Mouse (Mus musculus) ES-E14 (cell line): ENCODE data around the gene Cfap157. TPM values are rescaled to one million over a fixed set of nuclear protein-coding genes. Genes with fewer than 3 reads are reported as not detected.

Experiments
- DNase-seq: peaks from one replicate; pipeline ENCODE4 v3.0.0-alpha.2; 2013; ENCODE audit warnings: low read depth, low spot score
- H3K27ac ChIP-seq: 2 replicates; pipeline ENCODE4 v1.5.1; 2012; ENCODE audit warnings: low read depth, mild to moderate bottlenecking, low read length, moderate library complexity, mixed read lengths; ENCODE audit not compliant: poor library complexity, insufficient read depth, severe bottlenecking
- H3K36me3 ChIP-seq: 2 replicates; pipeline ENCODE4 v1.6.1; 2012; ENCODE audit warnings: mild to moderate bottlenecking, low read length, moderate library complexity, mixed read lengths; ENCODE audit not compliant: control insufficient read depth, poor library complexity, insufficient read depth, severe bottlenecking
- H3K4me1 ChIP-seq, 2 experiments: fragments of 150-350 bp in 1 of 2; sonication (generic) in 1 of 2; 2 replicates each; pipeline ENCODE4 v1.6.1; 2012; ENCODE audit warnings: low read length in 2 of 2, mild to moderate bottlenecking in 1 of 2, mixed read lengths in 1 of 2; ENCODE audit not compliant: control insufficient read depth in 2 of 2, insufficient read depth in 2 of 2, poor library complexity in 1 of 2
- H3K4me3 ChIP-seq, 2 experiments: fragments of 150-350 bp in 1 of 2; sonication (generic) in 1 of 2; 2 replicates each; pipeline ENCODE4 v1.5.1; 2012; ENCODE audit warnings: low read length in 2 of 2, low read depth in 1 of 2, mild to moderate bottlenecking in 1 of 2, mixed read lengths in 1 of 2; ENCODE audit not compliant: insufficient read depth in 1 of 2, poor library complexity in 1 of 2, severe bottlenecking in 1 of 2
- H3K9ac ChIP-seq: 2 replicates; pipeline ENCODE4 v1.6.1; 2012; ENCODE audit warnings: low read depth, mild to moderate bottlenecking, low read length, mixed read lengths; ENCODE audit not compliant: poor library complexity, insufficient read depth, severe bottlenecking
- H3K9me3 ChIP-seq: fragments of 150-350 bp; sonication (generic); 2 replicates; pipeline ENCODE4 v1.6.1; 2012; ENCODE audit warnings: low read depth, mild to moderate bottlenecking, low read length; ENCODE audit not compliant: control insufficient read depth, insufficient read depth
- CHD2 ChIP-seq: IDR thresholded peaks from 2 replicates; pipeline ENCODE4 v1.6.1; 2014; ENCODE audit warnings: mild to moderate bottlenecking, low read depth, low read length, inconsistent platforms
- HCFC1 ChIP-seq: IDR thresholded peaks from 2 replicates; pipeline ENCODE4 v1.6.1; 2012; ENCODE audit warnings: low read length, inconsistent platforms, borderline replicate concordance; ENCODE audit not compliant: insufficient read depth
- MAFK ChIP-seq: IDR thresholded peaks from 2 replicates; pipeline ENCODE4 v1.6.1; 2014; ENCODE audit warnings: mild to moderate bottlenecking, low read depth, low read length, inconsistent platforms; ENCODE audit not compliant: insufficient read depth
- ZC3H11A ChIP-seq: IDR thresholded peaks from 2 replicates; pipeline ENCODE4 v1.6.1; 2012; ENCODE audit warnings: low read depth, mild to moderate bottlenecking, inconsistent platforms, low read length, borderline replicate concordance
- ZNF384 ChIP-seq: IDR thresholded peaks from 2 replicates; pipeline ENCODE4 v1.6.1; 2012; ENCODE audit warnings: low read depth, low read length, inconsistent platforms
- in situ Hi-C, 2 experiments: fragments of 600-800 bp; cut with MboI; formaldehyde crosslinking; loops; one replicate each; pipeline ENCODE4 v1.15.1; 2025; ENCODE audit warnings: low sequenced_read_pairs in 2 of 2, inconsistent platforms in 1 of 2; ENCODE audit not compliant: unreplicated experiment in 2 of 2
- total RNA-seq: library from RNA; depleted of rRNA; stranded (reverse); fragments of 300-350 nt; gene quantifications from 2 replicates; pipeline ENCODE4 v1.2.3, GENCODE M21; 2012

Cfap157 gene
- total RNA-seq, 1 experiment: not detected

GRCm38 (mm10) chr2:32768661-32769285 lies 15.5 kb downstream of the Cfap157 start:
- no peak overlapping the region for H3K27ac ChIP-seq
- H3K36me3 ChIP-seq: no peaks in the 10 kb centered on the region
- TF ChIP-seq CHD2 (no peak), ZC3H11A (no peak), HCFC1 (no peak), MAFK (no peak), ZNF384 (no peak)
- peaks cover 0 to 18% of the 10 kb centered on the region in 2 experiments; a peak in 2 of 4 replicates for H3K4me1 ChIP-seq
- DNase-seq: no peak
- H3K9ac ChIP-seq: no peak overlapping the region
- H3K4me3 ChIP-seq: peak overlapping the region in 1 of 2 experiments; percentile 46; a peak in 2 of 4 replicates
- H3K9me3 ChIP-seq: no peaks in the 10 kb centered on the region
- in situ Hi-C loops: no loop called here

- Histone ChIP-seq H3K4me3 (no peak overlapping the region), H3K27ac (no peak overlapping the region), H3K9me3 (no peaks in the 10 kb centered on the region), H3K36me3 (no peaks in the 10 kb centered on the region; the same call in 1 of the 2 replicates), H3K4me1 (peaks cover 0 to 17% of the 10 kb centered on the region in 2 experiments; a peak in 2 of 4 replicates), H3K9ac (no peak overlapping the region)
- TF ChIP-seq HCFC1: no peak
- no peak for TF ChIP-seq ZC3H11A
- TF ChIP-seq ZNF384: no peak
- TF ChIP-seq MAFK: no peak
- TF ChIP-seq CHD2: no peak
- no peak for DNase-seq
- in situ Hi-C loops: no loop called here
Observed at GRCm38 (mm10) chr2:32767241-32767640, 17.0 kb downstream of the Cfap157 start.

GRCm38 (mm10) chr2:32763353-32763752 lies 20.9 kb downstream of the Cfap157 start:
- no peak overlapping the region for H3K4me3 ChIP-seq
- DNase-seq: no peak
- H3K4me1 ChIP-seq: peaks cover 0 to 7% of the 10 kb centered on the region in 2 experiments; a peak in 1 of 4 replicates
- H3K36me3 ChIP-seq: peaks cover 11% of the 10 kb centered on the region
- H3K9me3 ChIP-seq: no peaks in the 10 kb centered on the region
- TF ChIP-seq MAFK (no peak), ZNF384 (no peak), ZC3H11A (no peak), HCFC1 (no peak), CHD2 (no peak)
- H3K9ac ChIP-seq: no peak overlapping the region
- H3K27ac ChIP-seq: no peak overlapping the region
- in situ Hi-C loops: no loop called here

GRCm38 (mm10) chr2:32761859-32762258 lies 22.4 kb downstream of the Cfap157 start:
- Histone ChIP-seq H3K9me3 (no peaks in the 10 kb centered on the region), H3K4me1 (peaks cover 0 to 5% of the 10 kb centered on the region in 2 experiments; a peak in 1 of 4 replicates), H3K27ac (no peak overlapping the region), H3K4me3 (no peak overlapping the region), H3K36me3 (peaks cover 11% of the 10 kb centered on the region), H3K9ac (no peak overlapping the region)
- TF ChIP-seq ZNF384: no peak
- TF ChIP-seq CHD2: no peak
- no peak for TF ChIP-seq HCFC1
- TF ChIP-seq MAFK: no peak
- TF ChIP-seq ZC3H11A: no peak
- in situ Hi-C loops: no loop called here
- DNase-seq: no peak
